Mouse (Mus musculus) MEL (cell line): ENCODE data around the gene Aamp.
A peak's percentile ranks its signal among the peaks of the same experiment; 100 is the strongest.
"Not testable (repeated sequence)": the region's sequence is repeated elsewhere in the genome, so short reads cannot be mapped to it uniquely, and the experiment has no call there.

ENCODE experiments used
- BHLHE40 ChIP-seq: IDR thresholded peaks from 2 replicates; pipeline ENCODE4 v1.6.1; 2012; ENCODE audit warnings: low read depth, mild to moderate bottlenecking, inconsistent platforms, low read length, improper control_type of control experiment, borderline replicate concordance
- CTCF ChIP-seq, 3 experiments: IDR thresholded peaks in 2 of 3; conservative IDR thresholded peaks in 1 of 3; 2 replicates each; pipeline ENCODE4 v1.5.1; 2011 to 2012; ENCODE audit warnings: low read length in 3 of 3, low read depth in 2 of 3, mild to moderate bottlenecking in 2 of 3, improper control_type of control experiment in 1 of 3, inconsistent platforms in 1 of 3, mixed read lengths in 1 of 3, moderate library complexity in 1 of 3; ENCODE audit not compliant: control insufficient read depth in 1 of 3, insufficient read depth in 1 of 3, poor library complexity in 1 of 3, severe bottlenecking in 1 of 3
- E2F4 ChIP-seq: IDR thresholded peaks from 2 replicates; pipeline ENCODE4 v1.6.1; 2011; ENCODE audit warnings: low read depth, low read length, improper control_type of control experiment, borderline replicate concordance
- EP300 ChIP-seq, 2 experiments: IDR thresholded peaks; 2 replicates each; pipeline ENCODE4 v1.6.1; 2011; ENCODE audit warnings: improper control_type of control experiment in 2 of 2, low read length in 2 of 2, low read depth in 1 of 2, mild to moderate bottlenecking in 1 of 2
- GATA1 ChIP-seq: IDR thresholded peaks from 2 replicates; pipeline ENCODE4 v1.6.1; 2011; ENCODE audit warnings: low read depth, low read length, improper control_type of control experiment
- JUND ChIP-seq: IDR thresholded peaks from 2 replicates; pipeline ENCODE4 v1.6.1; 2011; ENCODE audit warnings: low read depth, mild to moderate bottlenecking, improper control_type of control experiment, low read length
- MAZ ChIP-seq: IDR thresholded peaks from 2 replicates; pipeline ENCODE4 v1.6.1; 2012; ENCODE audit warnings: low read depth, mild to moderate bottlenecking, inconsistent platforms, low read length, improper control_type of control experiment
- MEF2A ChIP-seq: IDR thresholded peaks from 2 replicates; pipeline ENCODE4 v1.6.1; 2014; ENCODE audit warnings: low read depth, mild to moderate bottlenecking, inconsistent platforms, low read length, improper control_type of control experiment; ENCODE audit not compliant: poor library complexity, insufficient replicate concordance, severe bottlenecking; ENCODE audit errors: extremely low read depth
- POLR2A ChIP-seq, 2 experiments: IDR thresholded peaks; 2 replicates each; pipeline ENCODE4 v1.6.1; 2011 to 2012; ENCODE audit warnings: low read length in 2 of 2, mild to moderate bottlenecking in 2 of 2, control low read depth in 1 of 2, improper control_type of control experiment in 1 of 2, low read depth in 1 of 2, moderate library complexity in 1 of 2; ENCODE audit not compliant: control insufficient read depth in 1 of 2, insufficient read depth in 1 of 2, poor library complexity in 1 of 2
- POLR2AphosphoS2 ChIP-seq: IDR thresholded peaks from 2 replicates; pipeline ENCODE4 v1.6.1; 2011; ENCODE audit warnings: low read length, improper control_type of control experiment
- RCOR1 ChIP-seq: IDR thresholded peaks from 2 replicates; pipeline ENCODE4 v1.6.1; 2012; ENCODE audit warnings: low read depth, mild to moderate bottlenecking, inconsistent platforms, low read length, improper control_type of control experiment
- TAL1 ChIP-seq: IDR thresholded peaks from 2 replicates; pipeline ENCODE4 v1.6.1; 2012; ENCODE audit warnings: mild to moderate bottlenecking, inconsistent platforms, low read length, moderate library complexity, mixed read lengths
- TCF12 ChIP-seq: IDR thresholded peaks from 2 replicates; pipeline ENCODE4 v1.6.1; 2014; ENCODE audit warnings: low read depth, mild to moderate bottlenecking, inconsistent platforms, low read length, improper control_type of control experiment, moderate library complexity
- USF2 ChIP-seq, 2 experiments: IDR thresholded peaks; 2 replicates each; pipeline ENCODE4 v1.6.1; 2011 to 2012; ENCODE audit warnings: improper control_type of control experiment in 2 of 2, low read length in 2 of 2, borderline replicate concordance in 1 of 2, inconsistent platforms in 1 of 2, low read depth in 1 of 2, mild to moderate bottlenecking in 1 of 2; ENCODE audit not compliant: insufficient read depth in 1 of 2

DNA sequence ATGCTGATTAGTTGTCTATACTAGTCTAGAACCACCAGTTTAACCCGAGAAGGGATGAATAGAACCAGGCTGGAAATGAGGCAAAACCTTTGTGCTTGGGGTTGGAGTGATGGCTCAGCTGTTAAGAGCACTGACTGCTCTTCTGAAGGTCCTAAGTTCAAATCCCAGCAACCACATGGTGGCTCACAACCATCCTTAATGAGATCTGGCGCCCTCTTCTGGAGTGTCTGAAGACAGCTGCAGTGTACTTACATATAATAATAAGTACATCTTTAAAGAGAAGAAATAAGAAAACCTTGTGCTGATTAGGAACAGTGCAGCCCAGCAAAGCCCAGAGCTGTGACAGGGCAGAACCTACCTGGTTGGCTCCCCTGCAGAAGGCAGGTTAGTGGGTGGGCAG, 42.4 kb upstream of the Aamp start:
- not testable (repeated sequence) for TF ChIP-seq E2F4; POLR2AphosphoS2; EP300 (IDR thresholded peaks at IDR 0.05; ENCODE audit: low read depth in 1 of 2, low read length in 2 of 2); RCOR1; BHLHE40; POLR2A (IDR thresholded peaks at IDR 0.05; ENCODE audit: control insufficient read depth in 1 of 2, insufficient read depth in 1 of 2, low read depth in 1 of 2, low read length in 2 of 2, poor library complexity in 1 of 2); TAL1; MAZ; TCF12; MEF2A; GATA1; JUND; USF2 (IDR thresholded peaks at IDR 0.05; ENCODE audit: borderline replicate concordance in 1 of 2, insufficient read depth in 1 of 2, low read depth in 1 of 2, low read length in 2 of 2)
- TF ChIP-seq CTCF (IDR thresholded peaks at IDR 0.05 in 2 of 3, conservative IDR thresholded peaks at IDR 0.05 in 1 of 3; ENCODE audit: control insufficient read depth in 1 of 3, insufficient read depth in 1 of 3, low read depth in 2 of 3, low read length in 3 of 3, poor library complexity in 1 of 3, severe bottlenecking in 1 of 3), result peak; percentile 4 to 42 (median 40); a peak in 4 of 6 replicates
